Mouse (Mus musculus) 3134 (cell line): ENCODE measurements around the gene Olfr374.

ENCODE experiments used
- DNase-seq: peaks from one replicate; pipeline ENCODE4 v3.0.0-alpha.2; 2011; ENCODE audit warnings: low spot score; ENCODE audit not compliant: insufficient read length; ENCODE audit errors: extremely low read depth

Olfr374 gene

DNA sequence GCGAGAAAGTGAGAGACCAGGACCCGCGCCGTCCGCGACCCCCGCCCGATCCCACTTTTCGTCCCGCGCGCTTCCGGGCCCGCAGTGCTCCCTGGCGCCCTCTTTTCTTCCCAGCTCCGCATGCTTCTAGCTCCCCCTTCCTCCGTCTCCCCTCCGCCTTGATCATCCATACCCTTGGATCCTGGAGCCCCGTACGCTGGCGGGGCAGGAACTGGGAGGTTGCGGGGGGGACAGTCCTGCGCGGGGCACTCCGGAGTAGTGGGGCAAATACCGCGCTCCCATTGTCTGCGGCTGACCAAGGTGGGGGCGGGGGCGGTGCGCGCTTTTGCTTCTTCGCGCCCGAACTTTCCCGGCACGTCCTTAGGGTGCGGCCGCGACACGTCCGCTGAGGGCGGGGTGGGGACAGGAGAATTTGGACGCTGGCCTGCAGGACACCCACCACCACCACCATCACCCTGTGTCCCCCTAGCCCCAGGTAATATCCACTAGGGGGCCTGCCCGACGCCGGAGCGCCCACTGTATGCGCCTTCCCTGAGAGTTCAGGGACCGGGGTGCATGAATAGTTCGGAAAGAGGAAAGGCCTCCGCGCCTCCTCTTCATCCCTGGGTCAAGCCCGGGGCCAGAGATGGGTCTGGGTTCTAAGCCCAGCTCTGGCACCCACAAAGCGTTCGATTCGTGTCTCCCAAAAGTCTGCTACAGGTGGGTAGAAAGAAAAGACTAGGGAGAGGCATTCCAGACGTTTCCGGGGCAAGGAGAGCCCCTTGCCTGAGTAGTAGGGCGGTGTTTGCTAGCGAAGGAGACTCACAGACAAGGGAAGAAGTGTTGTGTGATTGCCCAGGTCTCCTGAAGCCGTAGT, 28.8 kb downstream of the Olfr374 start:
- DNase-seq, result peak; percentile 75

DNA sequence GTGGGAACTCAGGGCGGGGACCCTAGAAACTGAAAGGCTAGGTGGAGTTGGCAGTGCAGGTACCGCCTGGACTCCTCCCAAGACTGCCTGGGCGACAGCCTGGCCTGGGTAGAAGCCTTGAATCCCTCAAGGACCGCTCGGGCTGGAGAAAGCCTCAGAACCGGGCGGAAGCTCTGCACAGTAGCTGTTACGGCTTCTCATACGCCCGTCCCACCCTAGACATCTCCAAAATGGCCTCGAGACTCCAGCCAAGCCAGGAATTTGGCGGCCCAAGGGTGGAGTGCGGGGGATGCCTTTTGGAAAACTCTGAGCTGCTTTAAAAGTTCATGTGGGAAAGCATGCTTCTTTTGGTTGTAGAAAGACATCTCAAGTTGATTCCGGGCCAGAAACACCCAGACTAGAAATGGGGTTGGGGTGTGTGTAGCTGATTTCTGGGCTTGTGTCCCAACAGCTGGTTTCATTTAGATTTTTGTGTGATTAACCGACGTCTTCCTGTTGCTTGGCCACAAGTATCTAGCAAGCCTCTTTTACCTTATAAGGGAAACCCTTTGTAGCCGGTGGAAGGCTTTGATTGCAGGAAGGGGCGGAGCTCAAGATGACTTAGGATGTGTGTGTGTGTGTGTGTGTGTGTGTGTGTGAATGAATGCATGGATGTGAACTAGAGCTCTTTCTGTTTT, 29.6 kb downstream of the Olfr374 start:
- peak; percentile 83 for DNase-seq

DNA sequence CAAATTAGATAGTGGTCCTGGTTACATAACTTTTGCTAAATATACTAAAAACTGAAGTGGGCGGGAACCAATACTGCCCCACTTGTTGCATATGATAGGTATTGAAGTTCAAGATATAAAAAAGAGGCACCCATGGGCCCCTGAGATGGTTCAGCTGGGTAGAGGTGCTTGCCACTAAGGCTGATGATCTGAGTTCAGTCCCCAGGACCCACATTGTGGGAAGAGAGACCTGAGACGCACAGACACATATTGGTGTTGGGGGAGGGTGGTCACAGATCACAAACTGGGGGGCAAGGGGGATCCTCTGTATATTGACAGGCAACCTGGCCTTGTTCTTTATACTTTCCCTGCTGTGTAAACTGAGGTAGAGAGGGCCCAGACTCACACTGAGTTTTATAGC, 30.6 kb downstream of the Olfr374 start:
- DNase-seq, result no peak

DNA sequence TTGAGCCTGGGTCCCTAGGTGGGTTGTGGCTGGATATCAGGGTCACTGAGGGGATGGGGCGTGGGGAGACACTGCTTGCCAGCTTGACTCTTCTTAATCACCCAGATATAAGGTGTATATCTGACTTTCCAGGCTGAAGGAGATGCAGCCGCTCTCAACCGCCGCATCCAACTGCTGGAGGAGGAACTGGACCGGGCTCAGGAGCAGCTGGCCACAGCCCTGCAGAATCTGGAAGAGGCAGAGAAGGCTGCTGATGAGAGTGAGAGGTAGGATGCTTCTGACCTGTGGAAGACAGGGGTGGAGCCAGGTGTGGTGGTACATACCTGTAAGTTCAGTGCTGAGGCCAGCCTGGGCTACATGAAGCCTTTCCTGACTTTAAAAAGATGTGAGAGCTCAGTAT, 31.6 kb downstream of the Olfr374 start:
- no peak for DNase-seq

DNA sequence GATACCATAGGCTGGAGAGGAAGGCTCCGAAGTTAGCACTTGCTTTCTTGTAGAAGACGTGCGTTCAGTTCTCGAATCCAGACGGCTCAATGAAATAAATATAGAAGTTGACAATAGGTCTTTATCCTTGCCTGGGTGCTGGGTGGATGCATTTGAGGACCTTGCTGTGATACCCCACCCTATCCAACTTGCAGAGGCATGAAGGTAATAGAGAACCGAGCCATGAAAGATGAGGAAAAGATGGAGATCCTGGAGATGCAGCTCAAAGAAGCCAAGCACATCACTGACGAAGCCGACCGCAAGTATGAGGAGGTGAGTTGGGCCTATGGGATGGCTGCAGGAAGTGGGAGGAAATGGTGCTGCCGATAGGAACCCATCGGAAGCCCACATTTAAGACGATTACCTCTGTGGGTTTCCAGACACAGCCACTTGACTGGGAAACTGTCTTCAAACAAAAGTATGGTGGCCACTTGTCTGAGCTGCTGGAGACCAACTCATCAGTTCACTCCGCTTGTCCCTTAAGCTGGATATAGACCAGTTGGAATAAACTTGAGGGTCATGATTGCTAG, 36.5 kb downstream of the Olfr374 start:
- no peak for DNase-seq

DNA sequence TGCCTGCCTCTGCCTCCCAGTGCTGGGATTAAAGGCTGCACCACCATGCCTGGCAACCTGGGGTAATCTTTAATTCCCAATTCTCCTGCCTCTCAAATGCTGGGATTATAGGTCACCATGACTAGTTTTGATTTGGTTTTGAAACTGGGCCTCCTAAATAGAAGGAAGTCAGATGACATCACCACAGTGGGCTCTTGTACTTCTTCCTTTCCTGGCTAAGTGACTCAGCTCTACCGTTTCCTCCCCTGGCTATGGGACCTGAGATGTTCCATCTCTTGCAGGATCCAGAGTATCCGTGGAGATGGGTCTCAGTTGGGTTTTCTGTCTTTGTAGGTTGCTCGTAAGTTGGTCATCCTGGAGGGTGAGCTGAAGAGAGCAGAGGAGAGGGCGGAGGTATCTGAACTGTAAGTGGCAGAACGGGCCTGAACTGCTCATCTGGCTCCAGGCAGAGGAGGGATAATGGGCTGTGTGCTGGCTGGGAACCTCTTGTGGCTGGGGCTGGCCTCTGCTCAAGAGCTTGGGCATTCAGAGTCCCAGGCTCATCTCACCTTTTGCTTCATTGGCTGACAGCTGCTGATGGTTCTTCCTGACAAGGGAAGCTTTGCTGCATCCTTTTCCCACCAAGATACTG, 37.6 kb downstream of the Olfr374 start:
- no peak for DNase-seq

DNA sequence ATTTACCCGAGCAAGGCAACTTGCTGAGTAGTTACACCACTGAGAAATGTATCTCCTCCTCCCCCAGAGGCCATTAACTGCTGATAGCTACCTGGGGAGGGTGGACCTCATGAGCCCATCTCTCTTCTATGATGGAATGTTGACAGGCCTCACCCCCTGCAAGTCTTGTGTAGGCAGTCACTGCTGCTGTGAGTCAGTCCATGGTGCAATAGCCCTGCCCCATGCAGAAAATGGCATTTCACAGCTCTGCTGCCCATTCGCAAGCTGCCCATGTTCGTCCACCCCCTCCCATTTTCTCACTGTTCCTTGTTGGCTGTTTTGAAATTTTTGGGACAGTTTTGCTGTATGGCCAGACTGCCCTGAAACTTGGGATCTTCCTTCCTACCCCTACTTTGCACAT, 38.7 kb downstream of the Olfr374 start:
- DNase-seq, result no peak

DNA sequence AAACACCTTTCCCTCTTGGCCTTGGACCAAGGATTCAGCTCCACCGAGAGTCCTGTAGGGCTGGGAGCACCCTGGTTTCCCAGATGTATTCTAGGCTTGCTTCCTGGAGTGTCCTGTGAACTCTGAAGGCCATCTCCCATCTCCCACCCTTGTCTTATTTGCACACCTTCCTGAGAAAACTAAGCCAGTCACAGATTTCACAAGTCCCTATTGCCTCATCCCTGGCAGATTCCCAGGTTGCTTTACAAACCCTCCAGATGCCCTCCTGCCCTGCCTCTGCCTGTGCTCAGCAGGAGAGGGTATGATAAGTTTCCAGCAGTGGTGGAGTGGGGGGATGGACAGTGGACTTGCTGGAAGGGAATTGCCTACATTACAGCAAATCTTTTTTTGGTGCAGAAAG, 39.2 kb downstream of the Olfr374 start:
- no peak for DNase-seq

DNA sequence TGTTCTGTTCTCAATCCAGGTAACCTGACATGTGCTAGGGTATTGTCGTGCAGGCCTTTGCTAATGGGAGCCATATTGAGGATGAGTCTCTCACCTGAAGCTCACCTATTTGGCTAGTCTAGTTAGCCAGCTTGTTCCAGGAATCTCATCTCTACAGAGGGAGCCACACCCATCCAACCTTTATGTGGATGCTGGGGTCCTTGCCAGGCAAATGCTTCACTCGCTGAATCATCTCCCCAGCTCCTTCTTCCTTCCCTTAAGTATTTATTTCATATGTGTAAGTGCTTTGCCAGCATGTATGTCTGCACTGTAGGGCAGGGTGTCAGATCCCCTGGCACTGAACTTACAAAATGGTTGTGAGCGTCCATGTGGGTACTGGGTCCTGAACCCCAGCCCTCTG, 39.7 kb downstream of the Olfr374 start:
- DNase-seq, result peak; percentile 23

DNA sequence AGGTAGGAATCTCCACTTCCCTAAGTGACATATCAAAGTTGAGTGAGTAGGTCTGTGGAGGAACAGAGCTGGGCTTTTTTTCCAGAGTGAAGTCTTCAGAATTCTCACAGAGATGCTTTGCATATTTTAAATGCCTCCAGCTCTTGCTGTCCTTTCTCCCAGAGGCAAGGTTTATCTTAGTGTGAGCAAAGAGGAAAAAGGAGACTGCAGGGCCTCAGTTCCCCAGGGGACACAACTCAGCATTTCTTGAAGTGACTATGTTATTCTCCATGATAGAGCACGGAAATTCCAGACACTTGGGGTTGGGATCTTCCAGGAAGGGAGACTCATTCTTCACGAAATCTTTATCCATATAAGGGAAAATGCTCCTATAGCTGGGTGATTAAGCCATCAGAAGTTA, 40.4 kb downstream of the Olfr374 start:
- no peak for DNase-seq

DNA sequence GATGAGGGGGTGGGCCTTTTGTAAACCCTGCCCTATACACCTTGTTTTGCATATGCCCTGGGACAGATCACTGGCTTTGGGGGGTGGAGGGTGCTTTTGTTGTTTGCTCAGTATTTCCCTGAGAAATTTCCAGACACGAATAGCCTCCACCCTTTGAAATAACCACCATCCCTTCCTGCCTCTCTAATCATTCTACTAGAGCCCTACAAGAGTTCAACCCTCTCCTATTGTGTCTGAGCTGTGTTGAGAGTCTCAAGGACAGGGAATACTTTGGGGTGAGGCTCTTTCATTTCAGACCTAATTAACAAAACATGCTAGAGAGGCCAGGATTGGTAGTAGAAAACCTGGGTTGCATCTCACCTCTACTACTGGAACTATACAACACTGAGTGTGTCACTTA, 42.2 kb downstream of the Olfr374 start:
- no peak for DNase-seq

DNA sequence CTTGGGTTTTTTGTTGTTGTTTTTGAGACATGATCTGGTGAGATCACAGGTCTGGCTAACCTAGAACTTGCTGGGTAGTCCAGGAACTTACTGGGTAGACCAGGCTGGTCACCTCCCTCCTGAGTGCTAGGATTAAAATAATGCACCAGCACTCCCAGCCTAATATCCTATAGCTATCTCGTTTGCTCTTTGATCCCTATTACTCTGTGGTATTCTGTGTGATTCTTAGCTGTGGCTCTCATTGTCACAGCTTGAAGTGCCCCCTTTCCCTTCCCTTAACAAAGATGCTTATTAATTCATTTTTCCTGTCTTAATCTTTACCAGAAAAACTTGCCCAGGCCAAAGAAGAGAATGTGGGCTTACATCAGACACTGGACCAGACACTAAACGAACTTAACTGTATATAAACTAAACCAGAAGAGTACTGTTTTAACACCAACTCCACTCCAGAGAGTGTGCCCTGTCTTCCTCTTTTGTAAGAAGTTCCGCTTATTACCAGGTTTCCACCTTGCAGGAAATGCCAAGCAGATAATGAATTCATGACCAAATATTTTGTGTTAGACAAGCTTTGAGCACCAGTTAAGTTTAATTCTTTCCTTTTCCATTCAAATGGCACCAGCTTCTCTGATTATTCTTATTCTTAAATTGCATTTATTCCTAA, 44.7 kb downstream of the Olfr374 start:
- DNase-seq, result no peak

DNA sequence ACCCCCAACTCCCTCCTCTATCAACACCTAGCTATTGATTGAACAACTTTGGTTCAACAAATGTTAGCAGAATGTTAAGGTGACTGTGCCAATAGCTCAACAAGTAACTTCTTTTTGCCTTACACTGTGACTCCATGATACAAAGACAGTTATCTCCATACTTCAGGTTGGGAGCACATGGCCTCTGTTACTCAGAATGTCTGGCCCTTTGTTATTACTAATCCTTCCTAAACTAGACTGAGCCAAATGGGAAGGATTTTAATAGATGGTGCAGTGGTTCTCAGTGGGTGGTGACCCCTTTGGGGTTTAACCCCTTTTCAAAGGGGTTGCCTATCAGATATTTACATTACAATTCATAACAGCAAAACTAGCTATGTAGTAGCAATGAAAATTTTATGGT, 46.5 kb downstream of the Olfr374 start:
- no peak for DNase-seq

DNA sequence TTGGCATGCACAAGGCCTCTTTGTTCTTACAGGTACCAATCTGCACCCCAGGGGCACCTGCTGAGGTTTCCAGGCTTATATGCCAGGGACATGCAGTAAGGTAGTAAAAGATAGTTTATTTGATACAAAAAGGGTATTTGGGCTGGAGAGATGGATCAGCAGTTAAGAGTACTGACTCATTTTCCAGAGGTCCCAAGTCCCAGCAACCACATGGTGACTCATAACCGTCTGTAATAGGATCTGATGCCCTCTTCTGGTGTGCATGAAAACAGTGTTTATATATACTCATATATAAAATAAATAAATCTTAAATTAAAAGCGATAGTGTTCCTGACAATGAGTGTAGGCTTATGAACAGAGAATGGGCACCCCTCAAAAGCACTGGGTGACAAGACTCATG, 51.3 kb downstream of the Olfr374 start:
- DNase-seq, result peak; percentile 71

DNA sequence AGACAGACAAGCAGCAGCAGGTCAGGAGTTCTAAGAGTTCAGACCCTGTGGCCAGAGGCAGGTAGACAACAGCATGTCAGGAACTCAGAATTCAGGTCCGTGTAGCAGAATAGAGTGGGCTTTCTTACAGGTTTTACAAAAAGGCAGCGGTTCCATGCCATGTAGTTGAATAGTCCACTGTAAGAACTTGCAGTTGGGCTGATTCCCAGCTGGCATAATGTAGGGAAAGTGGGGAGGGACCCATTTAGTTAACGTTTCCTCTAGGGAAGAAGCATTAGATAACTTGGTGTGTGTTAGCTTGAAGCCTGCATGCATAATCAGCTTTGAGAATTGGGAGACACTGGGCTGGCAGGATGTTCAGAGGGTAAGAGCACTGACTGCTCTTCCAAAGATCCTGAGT, 51.9 kb downstream of the Olfr374 start:
- DNase-seq, result no peak

DNA sequence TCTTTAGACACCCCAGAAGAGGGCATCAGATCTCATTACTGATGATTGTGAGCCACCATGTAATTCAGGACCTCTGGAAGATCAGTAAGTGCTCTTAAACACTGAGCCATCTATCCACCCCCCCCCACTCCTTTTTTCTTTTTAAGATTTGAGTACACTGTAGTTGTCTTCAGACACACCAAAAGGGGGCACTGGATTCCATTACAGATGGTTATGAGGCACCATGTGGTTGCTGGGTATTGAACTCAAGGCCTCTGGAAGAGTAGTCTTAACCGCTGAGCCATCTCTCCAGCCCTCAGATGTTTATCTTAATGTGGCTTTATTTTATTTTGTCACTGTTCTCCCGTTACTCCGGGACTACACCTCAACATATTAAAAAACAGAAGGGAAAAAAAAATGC, 53.2 kb downstream of the Olfr374 start:
- DNase-seq, result peak; percentile 28

DNA sequence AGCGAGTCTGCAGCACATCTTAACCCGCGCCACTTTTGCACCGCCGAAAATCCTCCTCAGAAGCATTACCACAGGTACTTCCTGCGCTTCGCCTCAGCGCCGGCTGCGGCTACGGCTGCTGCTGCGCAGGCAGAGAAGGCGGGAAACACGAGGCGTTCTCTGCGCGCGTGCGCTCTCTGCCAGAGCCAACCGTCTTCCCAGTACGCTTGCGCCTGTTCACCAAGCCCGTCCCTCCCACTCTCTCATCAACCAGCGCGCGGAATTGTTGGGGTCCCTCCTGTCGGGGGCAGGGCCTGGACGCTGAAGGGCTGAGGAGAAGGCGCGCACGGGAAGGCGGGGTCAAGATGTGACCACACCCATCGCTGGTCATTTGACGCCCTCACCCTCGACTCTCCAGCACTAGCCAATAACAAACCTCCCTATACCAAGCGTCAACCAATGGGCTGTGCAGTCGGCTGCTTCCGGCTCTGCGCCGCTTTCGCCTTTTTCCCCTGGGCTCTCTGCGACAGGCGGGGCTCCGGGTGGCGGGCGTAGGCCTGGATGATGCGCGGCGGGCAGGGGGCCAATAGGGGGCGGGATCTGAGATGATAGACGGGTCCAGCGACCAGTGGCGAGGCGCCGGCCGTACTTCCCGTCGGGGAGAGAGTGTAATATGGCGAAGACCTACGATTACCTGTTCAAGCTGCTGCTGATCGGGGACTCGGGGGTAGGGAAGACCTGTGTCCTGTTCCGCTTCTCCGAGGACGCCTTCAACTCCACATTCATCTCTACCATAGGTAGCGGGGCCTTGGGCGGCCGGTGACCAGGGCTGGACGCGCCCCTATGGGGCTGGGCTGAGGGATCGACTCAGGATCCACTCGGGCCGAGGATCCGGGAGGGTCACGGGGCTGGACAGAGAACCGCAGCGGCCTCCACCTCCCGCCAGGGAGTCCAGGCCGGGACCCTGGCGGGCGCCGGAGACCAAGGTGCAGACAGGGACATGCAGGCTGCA, 54.2 kb downstream of the Olfr374 start, which contains the start of gene Rab8a:
Gene Rab8a (plus strand): TSS at position 494 of the 991 bp plus-strand sequence.
- DNase-seq, result peak; percentile 99

DNA sequence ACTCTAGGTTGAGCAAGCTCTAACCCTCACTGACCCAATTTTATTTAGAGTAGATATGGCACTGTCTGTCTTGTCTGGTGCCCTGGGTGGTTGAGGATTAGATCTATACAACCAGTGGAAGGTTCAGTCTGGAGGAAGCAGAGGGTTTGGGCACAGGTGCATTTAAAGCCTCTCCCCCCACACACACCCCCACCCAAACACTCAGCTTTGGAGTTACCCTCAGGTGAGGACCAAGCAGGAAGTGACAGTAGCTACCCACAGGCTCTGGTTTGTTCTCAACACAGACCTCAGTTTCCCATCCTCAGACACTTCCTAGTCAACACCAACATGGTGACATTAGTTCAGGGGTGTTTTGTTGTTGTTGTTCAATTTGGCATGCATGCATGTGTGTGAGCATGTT, 56.0 kb downstream of the Olfr374 start:
- no peak for DNase-seq
